Mouse (Mus musculus) brain, embryonic 18.5 days (tissue): Measurements from ENCODE around the gene Ccdc32.

Experiments used
- DNase-seq: peaks from one replicate; pipeline ENCODE4 v3.0.0-alpha.2; 2012; ENCODE audit warnings: low read depth, low spot score

Gene Ccdc32

GRCm38 (mm10) chr2:119015604-119016180, 13.5 kb downstream of the Ccdc32 start:
- no peak for DNase-seq

- DNase-seq: no peak
Observed at GRCm38 (mm10) chr2:119014989-119015388, 14.2 kb downstream of the Ccdc32 start.

- DNase-seq: no peak
Observed at GRCm38 (mm10) chr2:119009376-119009775, 19.8 kb downstream of the Ccdc32 start.

DNA sequence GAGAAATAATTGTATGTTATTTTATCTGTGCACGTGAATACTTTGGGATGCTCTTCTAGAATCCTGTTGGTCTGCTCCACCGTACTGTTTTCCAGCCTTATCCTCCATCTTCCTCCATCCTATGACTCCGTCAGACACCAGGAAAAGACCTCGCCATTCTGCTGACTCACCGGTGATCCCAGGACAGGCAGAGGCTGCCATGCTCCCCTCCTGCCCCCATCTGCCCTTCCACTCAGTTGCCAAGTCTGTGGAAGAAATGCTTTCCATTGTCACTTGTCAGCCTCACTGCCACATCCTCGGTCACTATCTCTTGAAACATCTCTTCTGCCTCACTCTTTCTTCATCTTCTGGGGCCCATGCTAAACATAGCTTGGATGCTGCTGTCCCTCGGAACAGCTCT, 22.3 kb downstream of the Ccdc32 start:
- DNase-seq: no peak

DNA sequence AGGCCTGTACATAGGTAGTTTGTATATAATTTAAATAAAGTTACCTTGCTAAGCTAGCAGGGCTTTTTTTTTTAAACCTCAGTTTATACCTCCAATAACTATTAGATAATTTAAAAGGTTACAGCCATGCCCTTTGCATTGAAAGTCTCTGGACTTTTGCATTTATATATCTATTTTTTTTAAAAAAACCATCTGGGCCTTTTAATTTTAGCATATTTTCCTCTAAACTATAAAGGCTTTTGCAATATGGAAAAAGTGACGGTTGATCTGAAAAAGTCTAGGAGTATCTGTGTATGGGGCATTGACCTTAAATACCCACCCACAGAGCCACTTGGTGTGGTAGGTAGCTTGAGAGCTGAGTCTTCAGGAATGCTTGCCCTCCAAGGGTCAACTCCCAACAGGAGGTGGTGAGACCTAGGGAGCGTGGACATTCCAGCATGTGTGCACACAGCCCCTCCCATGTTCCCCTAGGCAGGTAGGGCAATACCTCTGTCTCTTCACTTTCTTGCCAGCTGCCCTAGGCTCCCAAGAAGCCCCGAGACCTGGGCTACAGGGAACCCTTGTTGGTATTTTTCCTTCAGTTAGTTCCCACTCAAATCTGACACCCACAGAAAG, 30.1 kb downstream of the Ccdc32 start:
- DNase-seq: no peak

DNA sequence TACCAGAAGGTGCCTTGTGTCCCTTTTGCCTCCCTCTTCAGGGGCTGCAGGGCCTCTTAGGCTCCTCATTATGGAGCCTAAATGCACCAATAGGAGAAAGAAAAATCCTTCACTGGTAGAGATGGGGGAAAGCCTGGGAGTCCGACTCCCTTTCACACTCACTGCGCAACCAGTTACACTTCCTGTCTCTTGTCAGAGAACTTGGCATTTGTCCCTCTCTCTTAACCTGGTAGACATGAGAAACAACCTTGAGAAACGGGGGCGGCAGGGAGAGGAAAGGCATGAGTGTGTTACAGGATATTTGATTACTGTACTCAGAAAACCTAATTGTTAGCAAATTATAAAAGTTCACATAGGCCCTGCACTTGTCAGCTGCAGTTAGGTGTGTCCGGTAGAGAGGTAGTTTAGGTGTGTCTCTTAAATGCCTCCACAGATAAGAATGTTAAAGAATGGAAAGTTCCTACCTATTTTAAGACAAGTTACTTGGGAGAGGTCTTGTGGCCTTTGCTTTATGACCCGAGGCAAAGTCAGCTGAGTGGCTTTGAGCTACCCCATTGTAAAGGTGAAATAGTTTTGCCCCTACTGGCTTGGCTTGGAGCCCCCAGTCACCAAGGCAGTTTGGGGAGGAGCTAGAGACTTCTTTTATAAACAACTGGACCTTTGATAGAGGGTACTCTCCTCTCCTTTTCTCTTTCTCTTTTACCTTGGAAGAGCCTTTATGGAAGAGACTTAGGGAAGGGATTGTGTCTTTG, 30.9 kb downstream of the Ccdc32 start:
- no peak for DNase-seq

- DNase-seq: no peak
Observed at GRCm38 (mm10) chr2:118996798-118997105, 32.4 kb downstream of the Ccdc32 start.

DNA sequence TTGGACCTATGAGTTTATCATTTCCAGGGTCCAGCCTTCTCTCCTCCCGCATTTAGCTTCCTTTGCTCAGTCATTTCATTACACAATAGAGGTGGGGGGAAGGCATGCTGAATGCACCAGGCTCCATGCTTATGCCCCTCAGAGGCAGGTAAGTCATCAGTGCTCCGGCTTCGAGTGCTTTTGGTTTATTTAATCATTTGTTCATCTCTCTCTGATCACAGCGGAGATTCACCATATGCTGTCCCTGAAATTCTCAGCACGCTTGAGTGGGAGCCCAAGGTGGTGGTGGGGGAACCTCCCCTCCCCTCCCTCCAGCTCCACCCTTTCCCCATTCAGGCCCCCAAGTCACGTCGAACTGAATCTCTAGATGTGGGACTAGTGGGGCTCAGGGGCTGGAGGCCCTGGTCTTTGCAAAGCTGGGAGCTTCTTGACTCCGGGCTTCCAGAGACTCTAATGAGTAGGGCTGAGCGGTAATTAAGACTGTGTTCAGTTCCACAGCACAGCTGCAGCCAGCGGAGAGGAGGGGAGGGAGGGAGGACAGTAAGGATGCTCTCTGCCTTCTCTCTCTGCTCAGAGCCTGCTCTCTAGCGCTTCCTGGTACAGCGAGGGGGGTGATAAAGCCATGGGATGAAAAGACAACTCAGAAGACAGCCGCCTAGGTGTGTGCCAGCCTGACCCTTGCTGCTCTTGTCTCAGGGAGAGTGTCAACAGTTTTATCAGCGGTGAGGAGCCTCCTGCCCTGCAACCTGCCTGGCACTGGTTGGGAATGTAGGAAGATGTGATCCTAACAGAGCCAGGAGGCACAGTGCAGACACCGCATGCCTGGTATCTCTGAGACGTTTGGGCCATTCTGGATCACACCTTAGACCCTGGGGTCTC, 33.0 kb downstream of the Ccdc32 start:
- no peak for DNase-seq

- DNase-seq: no peak
Observed at GRCm38 (mm10) chr2:118995490-118995889, 33.7 kb downstream of the Ccdc32 start.

GRCm38 (mm10) chr2:118983812-118984211, 45.4 kb downstream of the Ccdc32 start:
- no peak for DNase-seq

- no peak for DNase-seq
Observed at GRCm38 (mm10) chr2:118980841-118981240, 48.4 kb downstream of the Ccdc32 start.

DNA sequence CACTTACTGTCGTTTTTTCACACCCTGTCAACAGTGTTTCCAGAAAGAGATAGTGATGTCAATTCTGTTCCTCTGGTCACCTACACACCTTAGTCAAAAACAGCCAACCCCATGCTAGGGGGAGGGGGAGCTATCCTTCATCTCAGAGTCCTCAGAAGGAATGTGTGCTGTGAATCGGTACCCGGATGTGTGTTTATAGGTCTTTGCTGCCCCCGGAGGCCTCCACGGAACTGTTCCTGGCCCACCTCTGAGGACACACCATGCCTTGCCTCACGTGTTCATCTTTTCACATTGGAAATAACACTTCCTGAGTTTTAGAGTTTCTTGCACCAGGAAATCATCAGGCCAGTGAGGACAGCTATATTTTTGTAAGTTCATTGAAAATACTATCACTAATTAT, 51.1 kb downstream of the Ccdc32 start:
- no peak for DNase-seq

DNA sequence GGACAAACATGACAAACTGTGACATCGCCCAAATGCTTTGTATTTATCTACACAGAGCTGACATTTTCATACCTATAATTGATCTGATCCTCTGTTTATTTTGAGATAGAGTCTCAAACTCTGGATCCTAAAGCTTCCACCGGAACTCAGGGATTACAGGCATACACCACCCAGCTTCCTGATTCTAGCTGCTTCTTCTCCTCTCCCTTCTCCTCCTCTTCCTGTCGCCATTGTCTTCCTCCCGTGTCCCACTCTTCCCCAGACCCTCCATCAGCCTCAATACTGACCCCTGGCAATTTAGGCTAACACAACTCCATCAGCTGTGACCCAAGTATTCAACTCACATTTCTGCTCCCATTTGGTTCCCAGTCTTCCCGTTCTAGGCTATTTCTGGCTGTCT, 52.3 kb downstream of the Ccdc32 start:
- DNase-seq: no peak

DNA sequence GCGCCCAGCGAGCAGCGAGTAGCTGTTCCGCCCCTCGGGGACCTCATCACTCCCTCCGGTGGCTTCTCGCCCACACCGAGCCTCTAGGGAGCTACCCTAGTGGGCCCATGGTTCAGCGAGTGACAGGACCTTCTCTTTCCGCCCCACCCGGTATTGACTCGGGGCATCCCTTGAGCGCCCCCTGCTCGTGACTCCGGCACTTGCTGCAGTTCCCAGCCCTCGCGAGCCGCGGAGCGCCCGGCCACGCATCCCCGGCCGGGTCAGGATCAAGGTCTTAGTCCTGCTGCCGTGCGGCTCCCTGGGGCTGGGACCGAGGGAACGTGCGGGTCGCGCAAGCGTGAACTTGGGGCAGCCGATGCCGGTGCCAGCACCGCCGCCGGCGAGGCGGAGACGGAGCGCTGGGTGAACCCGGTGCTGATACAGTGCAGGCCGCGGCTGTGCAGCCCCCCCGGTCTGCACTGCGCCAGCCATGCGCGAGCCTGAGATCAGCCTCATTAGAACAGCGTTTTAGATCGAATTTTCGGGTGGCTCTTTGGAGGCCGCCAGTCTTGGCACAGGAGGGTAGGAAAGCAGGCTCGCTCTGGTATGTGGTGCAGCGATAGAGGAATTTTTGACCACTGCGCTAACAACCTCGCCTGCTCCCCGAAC, 52.8 kb downstream of the Ccdc32 start:
- peak; percentile 40 for DNase-seq

DNA sequence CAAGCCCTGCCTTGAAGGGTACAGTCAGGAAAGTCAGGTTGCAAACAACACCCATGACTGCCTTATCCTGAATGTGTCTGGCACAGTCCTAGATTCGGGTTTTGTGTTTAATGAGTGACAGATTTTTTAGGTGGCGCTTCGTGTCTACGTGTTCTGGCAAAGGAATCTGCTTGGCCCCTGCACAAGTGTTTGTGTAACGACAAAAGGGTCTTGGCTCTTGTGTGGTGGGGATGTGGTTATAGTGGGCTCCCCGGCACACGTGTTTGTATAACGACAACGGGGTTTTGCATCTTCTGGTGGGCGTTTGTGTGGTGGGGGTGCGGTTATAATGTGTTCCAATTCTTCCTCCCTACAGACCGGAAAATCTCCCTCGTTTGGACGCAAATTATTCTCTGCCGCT, 53.3 kb downstream of the Ccdc32 start:
- peak; percentile 18 for DNase-seq

GRCm38 (mm10) chr2:118972687-118973376, 56.4 kb downstream of the Ccdc32 start:
- DNase-seq: peak; percentile 45

DNA sequence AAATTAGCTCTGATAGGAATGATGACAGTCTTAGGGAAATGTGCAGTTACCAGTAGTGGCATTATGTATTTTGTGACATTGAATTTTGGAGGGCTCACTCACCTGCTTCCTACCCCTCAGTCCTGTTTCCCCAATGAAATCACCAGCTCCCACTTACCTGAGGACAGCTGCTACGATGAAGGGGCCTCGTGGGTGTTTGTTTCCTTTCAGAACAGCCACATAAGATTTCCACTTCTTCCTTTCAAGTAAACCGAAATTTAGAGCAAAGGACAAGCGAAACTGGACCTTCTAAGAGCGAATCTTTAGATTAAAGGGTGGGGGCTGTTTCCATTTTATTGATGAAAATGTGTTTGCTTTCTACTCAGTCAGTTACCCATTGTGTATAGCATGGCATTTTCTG, 57.1 kb downstream of the Ccdc32 start:
- no peak for DNase-seq

- no peak for DNase-seq
Observed at GRCm38 (mm10) chr2:118969585-118970147, 59.5 kb downstream of the Ccdc32 start.
